Mouse (Mus musculus) adrenal gland, adult 8-10 months (tissue): ENCODE results near the gene Nudt11. TPM values are rescaled to one million over a fixed set of nuclear protein-coding genes. Genes with fewer than 3 reads are reported as not detected.
A peak's percentile ranks its signal among the peaks of the same experiment; 100 is the strongest.
"Not testable (repeated sequence)": the region's sequence is repeated elsewhere in the genome, so short reads cannot be mapped to it uniquely, and the experiment has no call there.

Source experiments
- DNase-seq: peaks from one replicate; pipeline ENCODE4 v3.0.0; 2022
- microRNA-seq, 2 experiments: library from miRNA; unstranded; fragments of <30 nt; microRNA quantifications; one replicate each; pipeline ENCODE4 v1.2.0; 2022
- total RNA-seq, 4 experiments: library from RNA; stranded (reverse); gene quantifications; 2 replicates each; pipeline ENCODE4 v1.2.4; 2022

Nudt11 gene
- total RNA-seq, result 10 to 100 TPM in 2 of 4 experiments, 1 to 10 TPM in 2; 5.0 to 21.3 (median 12.2) TPM

DNA sequence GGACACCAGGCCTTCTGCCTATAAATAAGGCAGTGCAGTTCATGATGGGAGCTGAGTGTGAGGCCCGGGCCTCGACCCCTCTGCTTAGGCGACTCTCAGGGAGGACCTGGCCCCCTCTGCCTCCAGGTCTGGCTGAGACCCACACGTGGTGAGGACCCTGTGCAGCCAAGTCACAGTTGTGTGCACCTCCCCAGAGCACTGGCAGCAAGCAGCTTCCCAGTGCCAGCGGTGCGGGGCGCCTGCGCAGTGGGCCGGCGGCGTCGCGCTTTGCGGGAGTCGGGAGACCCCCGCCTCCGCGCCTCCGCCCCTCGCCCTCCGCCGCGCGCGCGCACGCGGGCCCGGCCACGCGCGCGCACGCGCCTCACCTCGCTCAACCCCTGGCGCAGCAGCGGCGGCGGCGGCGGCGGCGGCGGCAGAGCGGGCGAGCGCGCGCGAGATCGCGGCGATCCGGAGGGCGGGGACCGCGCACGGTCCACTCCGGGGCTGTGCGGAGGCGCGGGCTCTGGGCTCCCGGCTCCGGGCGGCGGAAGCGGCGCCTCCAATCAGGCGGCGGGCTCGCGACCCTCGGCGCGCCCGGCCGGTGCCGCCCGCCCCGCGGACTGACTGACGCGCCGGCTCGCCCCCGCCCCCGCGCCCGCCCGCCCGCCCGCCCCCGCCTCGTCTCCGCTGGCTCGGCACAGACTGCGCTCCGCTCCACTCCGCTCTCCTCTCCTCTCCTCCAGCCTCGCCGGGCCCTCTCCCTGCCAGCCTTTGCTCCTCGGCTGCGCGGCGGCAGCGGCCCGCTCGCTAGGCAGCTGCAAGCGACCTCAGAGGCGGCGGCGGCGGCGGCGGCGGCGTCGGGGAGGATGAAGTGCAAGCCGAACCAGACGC lies at the start of gene Nudt11:
TSS of gene Nudt11 (plus strand) at position 388 of the 870 bp plus-strand sequence.
- DNase-seq, result not testable (repeated sequence)

- peak; percentile 3 for DNase-seq
Observed at GRCm38 (mm10) chrX:6047936-6048614, 822 bp downstream of the Nudt11 start.

DNA sequence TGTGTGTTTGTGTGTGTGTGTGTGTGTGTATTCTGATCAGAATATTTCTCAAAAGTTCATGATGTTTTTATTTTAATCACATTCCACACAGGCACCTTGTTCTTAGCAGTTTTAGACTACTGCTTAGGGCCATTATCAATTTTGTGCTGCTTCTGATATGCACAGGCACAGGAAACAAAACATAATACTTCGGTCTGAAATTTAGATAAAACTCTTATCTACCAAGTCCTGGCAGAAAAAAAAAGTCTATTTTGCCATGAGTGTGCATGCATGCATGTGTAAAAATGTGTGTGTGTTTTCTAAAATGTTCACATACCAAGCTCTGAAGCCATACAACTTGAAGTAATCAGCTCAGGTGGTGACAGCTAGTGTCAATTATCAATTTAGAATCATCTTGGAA lies 14.3 kb downstream of the Nudt11 start:
- no peak for DNase-seq

DNA sequence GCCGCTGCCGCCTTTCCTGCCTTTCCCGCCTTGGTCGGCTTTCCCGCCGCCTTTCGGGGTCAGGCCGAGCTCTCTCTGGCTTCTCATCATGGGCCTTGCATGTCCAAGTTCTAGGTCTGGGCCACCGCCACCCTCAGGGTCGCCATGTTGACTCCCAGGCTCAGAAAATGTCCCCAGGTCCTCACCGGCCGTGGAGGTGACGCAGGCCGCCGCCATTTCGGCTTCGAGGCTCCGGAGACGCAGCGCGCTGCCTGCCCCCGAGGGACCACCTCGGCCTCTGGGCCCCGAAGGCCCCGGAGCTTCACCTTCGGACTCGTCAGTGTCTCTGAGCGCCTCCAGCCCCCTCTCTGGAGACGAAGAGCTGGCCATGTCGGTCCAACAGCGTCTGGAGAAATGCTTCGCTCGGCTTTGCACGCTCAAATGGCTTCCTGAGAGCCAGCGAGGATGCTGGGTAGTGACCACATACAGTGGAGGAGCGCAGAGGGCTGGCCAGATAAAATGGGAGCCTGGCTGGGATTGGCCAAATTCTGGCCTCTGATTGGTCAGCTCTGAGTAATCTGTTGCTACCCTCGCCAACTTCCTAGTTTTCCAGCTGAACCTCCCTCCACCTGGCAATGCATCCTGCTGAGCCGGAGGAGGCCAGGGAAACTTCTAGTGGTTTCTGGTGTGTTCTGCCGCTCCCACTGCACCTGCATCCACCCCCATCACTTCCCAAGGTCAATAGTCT lies 35.9 kb downstream of the Nudt11 start, which contains the start of gene AU022751:
TSS of gene AU022751 (minus strand) at position 466 of the 727 bp plus-strand sequence.
- DNase-seq, result no peak

DNA sequence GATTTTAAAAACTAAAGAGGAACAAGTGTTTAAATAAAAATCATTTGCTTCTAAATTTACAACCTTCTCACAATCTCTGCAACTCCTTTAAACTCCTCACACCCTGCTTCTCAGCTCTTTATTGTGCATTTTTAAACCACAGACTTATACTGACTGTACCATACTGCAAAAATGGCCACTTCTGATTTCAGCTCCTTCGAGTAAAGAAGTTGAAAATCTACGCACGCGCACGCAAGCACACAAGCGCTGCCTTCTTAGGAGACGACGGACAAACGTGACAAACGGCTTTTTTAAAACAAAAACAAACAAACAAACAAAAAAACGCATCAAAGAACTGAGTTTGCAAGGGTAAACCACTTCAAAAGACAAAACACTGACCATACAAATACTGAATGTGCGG lies 44.3 kb downstream of the Nudt11 start:
- DNase-seq, result no peak

DNA sequence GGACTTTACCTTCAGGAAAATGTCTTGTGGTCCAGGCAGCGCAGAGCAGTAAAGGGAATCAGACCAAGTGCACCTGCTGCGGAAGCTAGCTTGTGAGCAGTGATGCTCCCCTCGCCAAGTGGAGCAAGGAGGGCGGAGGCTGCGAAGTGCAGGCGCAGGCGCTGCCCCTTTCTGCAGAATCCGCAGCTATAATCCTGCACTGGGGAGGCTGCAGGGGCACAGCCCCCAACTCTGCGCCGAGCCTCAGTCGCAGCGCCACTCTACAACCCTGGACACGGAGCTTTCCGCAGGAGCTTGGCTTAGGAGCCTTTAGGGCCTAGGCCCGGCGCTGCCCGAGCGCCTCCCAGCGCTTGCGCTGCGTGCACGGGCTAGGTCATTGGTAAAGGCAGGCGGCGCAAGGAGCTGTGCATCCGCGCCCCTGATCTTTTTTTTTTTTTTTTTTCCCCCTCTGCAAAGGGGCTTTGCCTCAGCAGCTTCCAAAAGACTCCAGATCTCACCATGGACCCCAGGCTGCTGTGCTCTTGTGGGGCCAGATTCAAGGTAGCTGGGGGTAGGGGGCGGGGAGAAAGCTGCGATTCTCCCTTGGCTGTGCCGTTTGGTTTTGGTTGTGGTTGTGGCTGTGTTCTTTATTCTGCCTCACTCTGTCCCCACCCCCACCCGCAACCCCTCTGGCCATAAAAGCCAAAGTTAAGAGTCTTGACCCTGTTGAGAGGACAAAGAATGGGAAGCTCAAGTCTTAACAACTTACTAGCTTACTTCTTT lies 44.9 kb downstream of the Nudt11 start:
- DNase-seq, result peak; percentile 11

Small RNA genes within 50 kb of the gene (microRNA-seq; reads per million reads assigned to microRNA genes)
- gene Gm27360, result 0 reads per million in 2 experiments

Other genes with a start within 250 kb of the Nudt11 start
- gene AU022751, start 36.0 kb downstream of the Nudt11 start, total RNA-seq, result under 1 TPM in 2 of 4 experiments, not detected in 2; 0.46 to 0.52 TPM
- 1 to 10 TPM; 4.9 to 7.4 (median 5.6) TPM for gene Nudt10, start 125.6 kb downstream of the Nudt11 start, total RNA-seq